Mouse (Mus musculus): ENCODE data around the gene Resp18.
A peak's percentile ranks its signal among the peaks of the same experiment; 100 is the strongest.

Gene Resp18

DNA sequence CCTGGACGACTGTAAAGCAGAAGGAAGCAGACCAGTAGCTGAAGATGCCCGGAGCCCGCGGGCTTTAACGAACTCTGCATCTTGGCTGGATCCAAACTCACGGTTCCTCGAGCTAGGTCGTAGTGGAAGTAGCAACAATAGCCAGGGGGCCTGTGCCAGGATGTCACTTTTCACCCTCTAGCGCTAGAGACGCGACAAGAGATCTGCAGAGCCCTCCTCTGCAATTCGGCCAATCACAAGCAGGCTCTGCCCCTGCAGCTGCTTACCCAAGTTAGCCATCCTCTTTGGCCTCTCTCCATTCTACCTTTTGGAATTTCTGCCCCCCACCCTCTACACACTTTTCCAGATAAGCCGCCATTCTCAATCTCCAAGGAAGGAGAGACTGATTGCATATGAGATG, at the start of gene Resp18:
Gene Resp18 (minus strand): TSS at position 188 of the 400 bp plus-strand sequence.
- no peak for DNase-seq (ENCODE audit: low read depth in 1 of 2, low spot score in 2 of 2)

DNA sequence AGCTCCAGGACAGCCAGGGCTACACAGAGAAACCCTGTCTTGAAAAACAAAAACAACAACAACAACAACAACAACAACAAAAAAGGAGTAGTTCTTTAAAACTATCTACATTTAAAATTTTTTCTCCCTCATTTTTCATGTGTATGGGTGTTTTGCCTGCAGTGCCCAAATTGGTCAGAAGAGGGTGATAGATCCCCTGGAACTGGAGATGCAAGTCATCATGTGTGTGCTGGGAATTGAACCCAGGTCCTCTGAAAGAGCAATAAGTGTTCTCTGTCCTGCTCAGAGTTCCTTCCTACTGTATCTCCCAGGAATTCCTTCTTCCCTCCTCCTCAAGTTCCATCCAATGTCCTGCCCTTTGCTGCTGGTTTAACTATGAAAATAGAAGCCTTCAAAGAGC, 49.2 kb upstream of the Resp18 start:
- no peak for DNase-seq (ENCODE audit: low read depth in 1 of 2, low spot score in 2 of 2)

DNA sequence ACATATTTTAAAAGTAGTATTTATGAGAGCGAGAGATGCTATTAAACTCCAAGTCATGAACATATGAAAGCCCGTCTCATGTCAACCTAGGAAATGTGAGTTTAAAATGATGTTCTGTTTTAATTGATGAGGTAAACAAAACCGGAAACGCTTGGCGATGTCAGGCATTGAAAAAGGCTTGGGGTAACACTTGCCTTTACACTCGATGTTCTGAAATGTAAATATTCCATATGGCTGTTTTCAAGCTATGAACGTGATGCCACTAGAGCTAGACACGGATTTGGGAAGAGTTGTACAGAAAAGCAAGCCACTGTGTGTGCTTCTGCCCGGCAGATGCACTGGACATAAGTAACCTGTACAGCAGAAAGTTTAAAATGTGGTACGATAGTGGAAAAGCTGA, 41.0 kb upstream of the Resp18 start:
- DNase-seq (ENCODE audit: low read depth in 1 of 2, low spot score in 2 of 2): no peak

GRCm38 (mm10) chr1:75318736-75319135, 40.5 kb upstream of the Resp18 start:
- no peak for DNase-seq (ENCODE audit: low read depth in 1 of 2, low spot score in 2 of 2)

DNA sequence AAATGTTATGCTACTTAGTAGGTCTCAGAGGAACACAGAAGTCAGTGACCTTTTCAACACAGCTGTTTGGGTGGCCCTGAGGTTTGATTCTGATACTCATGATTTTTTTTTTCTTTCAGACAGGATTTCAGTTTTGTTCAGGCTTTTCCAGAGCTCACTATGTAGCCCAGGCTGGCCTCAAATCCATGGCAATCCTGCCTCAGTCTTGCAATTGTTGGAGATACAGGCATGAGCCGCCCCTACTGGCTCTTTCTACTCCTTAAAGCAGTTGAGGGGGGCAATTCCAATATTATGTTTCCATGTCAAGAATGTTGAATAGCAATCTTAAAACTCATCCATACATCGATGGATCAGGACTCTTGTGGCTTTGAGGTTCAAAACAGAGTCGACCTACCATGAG, 40.1 kb upstream of the Resp18 start:
- no peak for DNase-seq (ENCODE audit: low read depth in 1 of 2, low spot score in 2 of 2)

- peak; percentile 100 for DNase-seq (ENCODE audit: low read depth in 1 of 2, low spot score in 2 of 2)
Measured at GRCm38 (mm10) chr1:75317241-75318201, 39.3 kb upstream of the Resp18 start, which contains the start of gene Dnpep. Dnpep (minus strand) TSS chr1:75317990.

- DNase-seq (ENCODE audit: low read depth in 1 of 2, low spot score in 2 of 2): peak; percentile 19 to 58
Measured at GRCm38 (mm10) chr1:75316861-75317240, 38.6 kb upstream of the Resp18 start.

DNA sequence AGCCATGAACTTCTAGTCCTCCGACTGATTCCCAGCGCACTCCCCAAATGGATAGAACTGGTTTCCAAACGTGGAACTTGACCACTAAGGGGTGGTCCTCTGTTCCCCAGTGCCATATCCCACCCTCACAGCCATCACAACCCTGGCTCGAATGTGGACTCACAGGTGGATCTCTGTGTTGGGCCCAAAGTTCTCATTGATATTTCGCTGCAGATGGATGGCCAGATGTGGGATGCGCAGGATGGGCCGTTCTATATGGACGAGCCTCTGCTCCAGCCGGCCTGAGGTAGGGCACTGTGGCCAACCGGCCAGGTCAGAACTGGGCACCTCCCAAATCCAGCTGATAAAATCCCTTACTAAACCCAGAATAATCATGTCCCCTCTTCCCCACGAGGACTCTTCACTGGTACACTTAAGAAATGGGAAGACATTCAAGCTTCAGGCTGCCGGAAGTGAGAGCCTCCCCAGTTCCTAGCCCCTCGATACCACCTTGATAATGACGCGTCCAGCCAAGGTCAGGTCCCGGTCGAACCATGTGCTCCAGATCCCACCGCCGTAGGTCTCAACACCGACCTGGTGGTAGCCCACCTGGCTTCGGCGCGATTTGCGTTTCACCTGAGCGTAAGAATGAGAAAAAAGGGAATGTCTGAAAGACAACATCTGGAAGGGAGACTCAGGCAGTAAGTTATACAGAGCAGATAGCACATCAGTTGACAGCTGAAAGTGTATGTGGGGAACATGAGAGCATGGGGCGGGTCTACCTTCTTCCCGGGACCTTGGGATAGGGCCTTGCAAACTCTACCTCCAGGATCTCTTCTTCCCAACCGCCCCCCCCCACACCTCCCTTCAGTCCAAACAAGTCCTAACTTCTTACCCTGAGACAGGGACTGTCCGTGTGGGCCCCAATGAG, 37.5 kb upstream of the Resp18 start:
- DNase-seq (ENCODE audit: low read depth in 1 of 2, low spot score in 2 of 2): no peak

DNA sequence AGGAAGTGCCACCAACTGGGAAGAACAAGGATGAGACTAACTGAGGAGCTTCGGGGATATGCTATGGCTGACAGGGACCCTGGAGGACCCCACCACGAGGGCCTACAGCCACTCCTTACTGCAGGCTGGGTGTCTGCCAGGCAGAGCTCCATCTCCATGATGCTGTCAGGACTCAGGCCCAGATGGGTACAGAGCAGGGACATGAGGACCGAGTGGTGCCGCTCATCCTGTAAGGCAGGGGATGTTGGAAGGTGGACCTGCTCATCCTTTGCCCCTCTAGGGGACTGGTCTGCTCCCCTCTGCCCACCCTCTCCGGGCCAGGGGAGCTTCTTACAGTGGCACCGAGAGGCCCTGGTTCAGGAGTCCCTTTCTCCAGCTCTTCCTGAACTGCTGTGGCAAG, 36.8 kb upstream of the Resp18 start:
- DNase-seq (ENCODE audit: low read depth in 1 of 2, low spot score in 2 of 2): no peak

DNA sequence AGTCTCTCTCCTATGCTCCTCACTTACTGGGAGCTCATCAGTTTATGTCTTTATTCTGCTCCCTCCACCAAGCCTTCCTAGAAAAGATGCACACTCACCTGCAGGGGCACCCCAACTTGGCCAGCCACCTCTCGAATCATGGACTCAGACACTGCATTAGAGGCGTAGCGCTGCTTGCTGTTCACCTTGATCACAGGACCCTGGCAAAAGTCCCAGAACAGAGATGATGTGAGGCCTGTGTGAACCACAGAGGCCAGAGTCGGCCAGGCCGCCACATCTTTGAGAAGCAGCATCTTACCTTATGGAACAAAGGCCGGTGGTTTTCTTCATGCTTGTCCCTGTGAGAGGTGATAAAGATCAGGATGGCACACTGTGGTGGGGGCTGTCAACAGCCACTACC, 33.5 kb upstream of the Resp18 start:
- no peak for DNase-seq (ENCODE audit: low read depth in 1 of 2, low spot score in 2 of 2)

DNA sequence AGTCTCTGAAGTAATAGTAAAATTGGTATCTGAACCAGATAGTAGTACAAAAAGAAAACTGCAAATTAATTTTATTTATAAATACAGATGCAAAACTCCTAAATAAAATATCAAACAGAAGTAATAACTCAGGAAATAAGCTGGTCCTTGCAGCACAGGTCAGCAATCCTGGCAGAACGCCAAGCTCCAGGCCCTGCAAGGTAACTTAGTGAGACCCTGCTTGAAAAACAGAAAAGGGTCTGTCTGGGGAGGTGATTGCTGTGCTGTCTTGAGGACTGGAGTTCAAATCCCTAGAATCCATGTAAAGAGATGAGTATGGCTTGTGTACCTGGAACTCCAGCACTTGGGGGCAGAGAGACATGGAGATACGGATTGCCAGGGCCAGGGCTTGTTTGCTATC, 26.4 kb upstream of the Resp18 start:
- DNase-seq (ENCODE audit: low read depth in 1 of 2, low spot score in 2 of 2): no peak

GRCm38 (mm10) chr1:75294294-75294693, 16.1 kb upstream of the Resp18 start:
- no peak for DNase-seq (ENCODE audit: low read depth in 1 of 2, low spot score in 2 of 2)

DNA sequence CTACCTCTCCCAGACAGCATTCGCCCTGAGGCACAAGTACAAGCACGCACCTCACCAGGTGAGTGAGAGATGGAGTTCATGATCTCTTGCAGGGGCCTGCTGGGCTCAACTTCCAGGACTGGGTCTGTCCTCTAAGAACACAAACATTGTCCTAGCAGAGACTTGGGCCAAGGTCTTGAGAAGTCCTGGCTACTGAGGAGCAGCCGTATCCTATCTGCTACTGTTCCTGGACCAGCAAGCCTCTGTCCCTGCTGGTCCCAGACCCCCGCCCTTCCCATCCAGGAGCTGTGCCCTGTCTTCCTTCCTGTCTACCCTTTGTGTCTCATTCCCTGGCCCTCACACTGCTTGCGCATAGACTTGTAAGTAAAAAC, 15.1 kb upstream of the Resp18 start:
- DNase-seq (ENCODE audit: low read depth in 1 of 2, low spot score in 2 of 2): no peak

- no peak for DNase-seq (ENCODE audit: low read depth in 1 of 2, low spot score in 2 of 2)
Measured at GRCm38 (mm10) chr1:75292476-75293330, 14.5 kb upstream of the Resp18 start.

DNA sequence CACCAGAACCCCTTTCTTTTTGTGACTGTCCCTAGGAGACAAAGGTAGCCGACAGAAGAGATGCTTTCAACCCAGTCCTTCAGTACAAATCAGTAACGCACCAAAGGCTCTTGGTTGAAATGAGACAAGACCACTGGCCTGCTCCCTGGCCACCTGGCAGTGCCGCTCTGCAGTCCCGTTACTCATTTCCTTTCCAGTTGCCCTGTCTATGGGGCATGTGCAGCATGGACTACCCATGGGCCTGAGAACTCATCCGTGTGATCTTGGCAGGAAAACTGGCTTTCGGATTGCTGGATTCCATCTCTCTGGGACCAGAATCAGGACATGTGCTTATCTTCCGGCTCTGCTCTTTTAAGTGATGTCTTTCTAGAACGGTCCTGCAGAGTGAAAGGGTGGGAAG, 13.1 kb upstream of the Resp18 start:
- no peak for DNase-seq (ENCODE audit: low read depth in 1 of 2, low spot score in 2 of 2)

- no peak for DNase-seq (ENCODE audit: low read depth in 1 of 2, low spot score in 2 of 2)
Measured at GRCm38 (mm10) chr1:75290582-75290981, 12.4 kb upstream of the Resp18 start.

GRCm38 (mm10) chr1:75289888-75290431, 11.7 kb upstream of the Resp18 start:
- DNase-seq (ENCODE audit: low read depth in 1 of 2, low spot score in 2 of 2): no peak

DNA sequence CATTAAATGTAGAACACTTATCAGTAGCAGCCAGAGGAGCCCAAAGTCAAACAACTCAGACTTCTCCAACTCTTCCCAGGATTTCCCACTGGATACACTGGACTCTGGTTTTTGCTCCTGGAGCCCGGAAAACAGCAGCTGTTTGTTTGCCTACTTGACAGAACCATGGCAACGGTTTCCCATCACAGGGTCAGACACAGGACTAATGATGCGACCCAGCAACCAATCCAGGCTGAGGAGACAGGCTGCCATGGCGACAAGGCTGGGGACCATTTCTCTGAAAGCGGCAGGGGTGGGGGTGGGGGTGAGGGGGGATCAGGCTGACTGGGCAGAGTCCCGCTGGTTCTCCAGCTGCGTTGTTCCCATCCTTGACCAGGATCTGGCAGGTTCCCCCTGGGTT, 11.2 kb upstream of the Resp18 start:
- DNase-seq (ENCODE audit: low read depth in 1 of 2, low spot score in 2 of 2): no peak

DNA sequence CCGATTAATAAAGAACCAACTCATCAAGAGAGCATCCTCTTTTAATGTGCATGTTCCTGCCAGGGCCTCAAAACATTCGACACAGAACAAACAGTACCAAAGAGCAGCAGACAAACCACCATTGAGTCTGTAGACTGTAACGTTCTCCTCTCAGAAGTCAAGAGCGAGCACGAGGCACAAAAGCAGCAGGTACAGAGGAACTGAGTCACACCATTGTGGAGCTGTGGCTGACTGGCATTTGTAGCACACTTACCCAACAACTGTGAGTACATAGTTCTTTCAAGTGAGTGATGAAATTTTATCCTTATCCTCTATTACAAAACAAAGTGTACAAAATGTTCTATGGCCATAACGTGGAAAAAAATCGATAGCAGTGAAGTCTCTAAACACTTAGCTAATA, 6.7 kb upstream of the Resp18 start:
- no peak for DNase-seq (ENCODE audit: low read depth in 1 of 2, low spot score in 2 of 2)

DNA sequence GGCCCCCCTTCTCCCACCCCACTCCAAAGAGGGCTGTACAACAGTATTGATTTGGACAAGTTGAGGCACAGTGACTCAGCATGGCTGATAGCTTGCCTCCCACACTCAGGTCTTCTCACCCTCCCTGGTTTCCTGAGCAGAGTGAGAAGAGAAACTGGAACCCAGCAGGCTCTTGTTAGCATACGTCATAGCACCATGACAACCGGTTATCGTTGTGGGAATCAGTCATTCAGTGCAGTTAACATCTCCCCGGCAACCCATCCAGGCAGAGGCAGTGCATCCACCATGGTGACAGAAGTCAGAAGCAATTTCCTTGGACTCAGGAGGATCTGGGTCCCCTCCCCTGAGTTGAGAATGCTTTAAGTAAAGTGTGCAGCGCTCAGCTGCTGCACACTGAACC, 4.8 kb upstream of the Resp18 start:
- no peak for DNase-seq (ENCODE audit: low read depth in 1 of 2, low spot score in 2 of 2)
